Comparison of ENCODE assay signal across 9 mouse cellular contexts in the genomic region with DNA sequence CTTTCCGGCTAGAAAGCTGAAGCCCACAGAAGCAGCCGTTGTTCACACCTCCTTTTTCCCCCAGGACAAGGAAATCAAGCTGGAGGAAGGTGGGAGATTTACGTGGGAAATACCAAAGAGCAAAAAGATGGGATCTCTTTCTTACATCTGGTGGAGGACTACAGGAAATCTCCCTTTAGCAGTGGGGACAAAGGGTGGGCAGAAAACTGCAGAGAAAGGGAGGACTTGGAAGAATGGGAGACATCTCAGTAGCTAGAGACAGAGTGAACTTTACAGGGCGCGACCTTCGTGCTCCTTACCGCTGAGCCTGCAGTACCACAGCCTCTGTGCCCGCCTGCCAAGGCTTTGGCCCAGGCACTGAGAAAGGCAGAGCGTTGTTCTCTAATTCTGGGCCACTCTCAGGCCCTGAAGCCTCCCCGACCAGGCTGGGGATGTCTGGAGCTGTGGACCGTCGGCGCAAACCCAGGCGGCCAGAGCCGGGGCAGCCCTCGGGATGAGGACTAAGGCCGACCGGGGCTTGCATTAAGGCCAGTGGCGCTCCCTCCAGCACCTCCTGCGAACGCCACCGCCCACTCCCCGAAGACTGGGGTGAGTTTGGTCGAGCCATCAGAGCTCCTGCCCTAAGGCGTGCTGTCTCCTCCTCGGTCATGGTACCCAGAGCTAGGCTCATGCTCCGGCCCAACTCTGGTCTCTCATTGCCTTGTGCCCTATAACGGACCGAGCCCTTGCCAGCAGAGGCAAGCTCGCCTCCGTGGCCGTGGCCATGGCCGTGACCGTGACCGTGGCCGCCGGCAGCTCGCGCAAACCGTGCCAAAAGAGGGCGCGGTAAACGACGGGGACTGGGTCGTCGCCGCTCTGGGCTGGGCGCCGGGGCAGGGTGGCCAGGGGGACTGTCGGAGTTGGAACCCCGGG. TPM values are rescaled to one million over a fixed set of nuclear protein-coding genes. Genes with fewer than 3 reads are reported as not detected.
A peak's percentile ranks its signal among the peaks of the same experiment; 100 is the strongest.
DNase-seq lines count a peak whose midpoint lies in the region; ATAC-seq and TF ChIP-seq lines count a peak whose summit lies in the region.
"Had no signal": no experiment of that assay in that cellular context is flagged by ENCODE, and none has a peak within 500 bp of the region (broad histone marks: within the 10 kb centered on the region; RNA-seq: fewer than 3 reads in every experiment).

No protein-coding gene starts in this region.

- peaks cover 62% of the 10 kb centered on the region for H3K4me1 ChIP-seq in heart, embryonic 10.5 days
- peaks cover 41% of the 10 kb centered on the region for H3K4me1 ChIP-seq in E14TG2a.4 (replicated peaks; ENCODE audit: low read depth, low read length)
- H3K4me1 ChIP-seq in forebrain, embryonic 12.5 days: peaks cover 47% of the 10 kb centered on the region
- no peaks in the 10 kb centered on the region for H3K4me1 ChIP-seq in liver, embryonic 14.5 days (replicated peaks; ENCODE audit: control insufficient read depth in 2 of 2, insufficient read depth in 2 of 2, low read length in 1 of 2)

- no peaks in the 10 kb centered on the region for H3K9me3 ChIP-seq in heart, embryonic 10.5 days
- H3K9me3 ChIP-seq in E14TG2a.4 (ENCODE audit: low read length): no peaks in the 10 kb centered on the region
- no peaks in the 10 kb centered on the region for H3K9me3 ChIP-seq in forebrain, embryonic 12.5 days
- no peaks in the 10 kb centered on the region for H3K9me3 ChIP-seq in liver, embryonic 14.5 days (ENCODE audit: control insufficient read depth, low read length)

- peak overlapping the region; percentile 53; the same call in 1 of the 2 replicates for H3K9ac ChIP-seq in forebrain, embryonic 12.5 days
- no peak overlapping the region for H3K9ac ChIP-seq in liver, embryonic 14.5 days (replicated peaks)

- 4% methylated on average over 51 of the region's 51 CpGs for WGBS in heart, embryonic 10.5 days
- 2% methylated on average over 51 of the region's 51 CpGs for whole genome bisulfite sequencing in forebrain, embryonic 12.5 days
- 9% methylated on average over 51 of the region's 51 CpGs for WGBS in liver, embryonic 14.5 days (ENCODE audit: insufficient replicate concordance)

- peak overlapping the region; percentile 74 for H3K4me2 ChIP-seq in forebrain, embryonic 12.5 days
- peak overlapping the region; percentile 57 for H3K4me2 ChIP-seq in liver, embryonic 14.5 days (ENCODE audit: low read depth)

- no peak for TF ChIP-seq CTCF in E14TG2a.4 (conservative IDR thresholded peaks at IDR 0.05; ENCODE audit: low read length)
- TF ChIP-seq CTCF in liver, embryonic 14.5 days (IDR thresholded peaks at IDR 0.05; ENCODE audit: low read depth): no peak

- no peaks in the 10 kb centered on the region for H3K36me3 ChIP-seq in heart, embryonic 10.5 days
- no peaks in the 10 kb centered on the region for H3K36me3 ChIP-seq in E14TG2a.4 (ENCODE audit: insufficient read depth, low read length)
- no peaks in the 10 kb centered on the region for H3K36me3 ChIP-seq in forebrain, embryonic 12.5 days (replicated peaks)
- H3K36me3 ChIP-seq in liver, embryonic 14.5 days (replicated peaks; ENCODE audit: control insufficient read depth, insufficient read depth, low read depth): no peaks in the 10 kb centered on the region

- ATAC-seq in forebrain, embryonic 12.5 days (ENCODE audit: low FRiP score): 0 out of 2 replicates have a peak, but pooled peaks have one; percentile 10
- ATAC-seq in liver, embryonic 14.5 days (ENCODE audit: insufficient read depth): no peak
- no peak for ATAC-seq in megakaryocyte-erythroid progenitor cell, adult 5-6 weeks (replicated peaks; ENCODE audit: low FRiP score, low TSS enrichment, poor library complexity, severe bottlenecking)

- DNase-seq in heart, embryonic 10.5 days (ENCODE audit: low spot score): no peak
- no peak for DNase-seq in heart, postnatal 10 days
- DNase-seq in liver, embryonic 14.5 days (ENCODE audit: low read depth in 3 of 3, low spot score in 3 of 3): no peak
- no peak for DNase-seq in spleen, adult 12 weeks (ENCODE audit: low spot score)
- no peak for DNase-seq in kidney, adult 11 months

- peaks cover 99% of the 10 kb centered on the region for H3K27me3 ChIP-seq in heart, embryonic 10.5 days (ENCODE audit: insufficient read depth, poor library complexity, severe bottlenecking)
- peaks cover 94% of the 10 kb centered on the region for H3K27me3 ChIP-seq in E14TG2a.4 (ENCODE audit: insufficient read depth, low read length)
- peaks cover 95% of the 10 kb centered on the region for H3K27me3 ChIP-seq in forebrain, embryonic 12.5 days
- peaks cover 75% of the 10 kb centered on the region for H3K27me3 ChIP-seq in liver, embryonic 14.5 days (ENCODE audit: control insufficient read depth, insufficient read depth, low read length)

- H3K27ac ChIP-seq in heart, embryonic 10.5 days: peak overlapping the region; percentile 63
- no peak overlapping the region for H3K27ac ChIP-seq in forebrain, embryonic 12.5 days
- no peak overlapping the region for H3K27ac ChIP-seq in liver, embryonic 14.5 days

- peak overlapping the region; percentile 61 for H3K4me3 ChIP-seq in heart, embryonic 10.5 days
- peak overlapping the region; percentile 71 for H3K4me3 ChIP-seq in E14TG2a.4 (replicated peaks; ENCODE audit: low read length)
- peak overlapping the region; percentile 44 for H3K4me3 ChIP-seq in forebrain, embryonic 12.5 days (replicated peaks)
- H3K4me3 ChIP-seq in liver, embryonic 14.5 days (ENCODE audit: insufficient read depth in 1 of 2, low read depth in 2 of 2, low read length in 2 of 2): peak overlapping the region in 1 of 2 experiments; percentile 44; a peak in 2 of 4 replicates

- TF ChIP-seq EP300 in liver, embryonic 14.5 days (IDR thresholded peaks at IDR 0.05; ENCODE audit: low read depth): no peak

- intact Hi-C loops in heart, postnatal 10 days (cut with DNase I): loop anchor here (1.0 kb wide), 1 partner anchor 181 kb away; no protein-coding TSS in a partner anchor

RNA-seq across cellular contexts. Expression of gene Ankrd63, which starts 1.5 kb away (rescaled TPM):
- 0.16 and 0.63 TPM in 2 replicates for polyA plus RNA-seq in heart, embryonic 10.5 days (2016; fragmentation: Nextera tagmentation; extraction: Ambion mirVana)
- 1 to 10 TPM in 1 of 2 experiments, under 1 TPM in 1; 0.64 to 1.7 TPM for total RNA-seq in heart, postnatal 10 days (2021)
- 0.04 and 0.08 TPM in 2 replicates for polyA plus RNA-seq in forebrain, embryonic 12.5 days (2016; fragmentation: Nextera tagmentation; extraction: Ambion mirVana)
- polyA plus RNA-seq in liver, embryonic 14.5 days (2012; rRNA removed): 0.03 and 0.07 TPM in 2 replicates
- 0.03 TPM in 1 of 2 replicates, not detected in the other for polyA plus RNA-seq in liver, embryonic 14.5 days (2014; fragmentation: Nextera tagmentation; extraction: Ambion mirVana)
- total RNA-seq in megakaryocyte-erythroid progenitor cell, adult 5-6 weeks (2014; fragmentation: Nextera tagmentation): not detected in 2 replicates
- 0.15 and 0.19 TPM in 2 replicates for total RNA-seq in megakaryocyte-erythroid progenitor cell, adult 5-6 weeks (2017)
- polyA plus RNA-seq: erythroblast, embryonic 14.5 days had no signal

RNA-seq across cellular contexts. Expression of gene Plcb2, which starts 26.0 kb away (rescaled TPM):
- 1.4 and 1.6 TPM in 2 replicates for polyA plus RNA-seq in heart, embryonic 10.5 days (2016; fragmentation: Nextera tagmentation; extraction: Ambion mirVana)
- 1 to 10 TPM; 1.9 to 2.4 TPM for total RNA-seq in heart, postnatal 10 days (2021)
- 0.19 and 0.36 TPM in 2 replicates for polyA plus RNA-seq in forebrain, embryonic 12.5 days (2016; fragmentation: Nextera tagmentation; extraction: Ambion mirVana)
- 2.6 and 3.1 TPM in 2 replicates for polyA plus RNA-seq in liver, embryonic 14.5 days (2012; rRNA removed)
- polyA plus RNA-seq in liver, embryonic 14.5 days (2014; fragmentation: Nextera tagmentation; extraction: Ambion mirVana): 1.5 and 1.7 TPM in 2 replicates
- 12.9 and 24.3 TPM in 2 replicates for total RNA-seq in megakaryocyte-erythroid progenitor cell, adult 5-6 weeks (2014; fragmentation: Nextera tagmentation)
- total RNA-seq in megakaryocyte-erythroid progenitor cell, adult 5-6 weeks (2017): 6.2 and 16.3 TPM in 2 replicates

RNA-seq across cellular contexts. Expression of gene Pak6, which starts 39.1 kb away (rescaled TPM):
- polyA plus RNA-seq in heart, embryonic 10.5 days (2016; fragmentation: Nextera tagmentation; extraction: Ambion mirVana): 1.7 and 4.1 TPM in 2 replicates
- total RNA-seq in heart, postnatal 10 days (2021): 10 to 100 TPM; 13.5 to 15.3 TPM
- polyA plus RNA-seq in forebrain, embryonic 12.5 days (2016; fragmentation: Nextera tagmentation; extraction: Ambion mirVana): 4.4 and 6.5 TPM in 2 replicates
- polyA plus RNA-seq in liver, embryonic 14.5 days (2012; rRNA removed): 0.48 and 0.60 TPM in 2 replicates
- polyA plus RNA-seq in liver, embryonic 14.5 days (2014; fragmentation: Nextera tagmentation; extraction: Ambion mirVana): 0.17 and 0.68 TPM in 2 replicates
- total RNA-seq in megakaryocyte-erythroid progenitor cell, adult 5-6 weeks (2014; fragmentation: Nextera tagmentation): 0.55 and 0.77 TPM in 2 replicates
- 1.0 and 1.4 TPM in 2 replicates for total RNA-seq in megakaryocyte-erythroid progenitor cell, adult 5-6 weeks (2017)

RNA-seq across cellular contexts. Expression of gene Inafm2, which starts 43.3 kb away (rescaled TPM):
- polyA plus RNA-seq in heart, embryonic 10.5 days (2016; fragmentation: Nextera tagmentation; extraction: Ambion mirVana): 22.6 and 34.8 TPM in 2 replicates
- total RNA-seq in heart, postnatal 10 days (2021): 10 to 100 TPM; 27.4 to 37.4 TPM
- 22.3 and 24.4 TPM in 2 replicates for polyA plus RNA-seq in forebrain, embryonic 12.5 days (2016; fragmentation: Nextera tagmentation; extraction: Ambion mirVana)
- polyA plus RNA-seq in liver, embryonic 14.5 days (2012; rRNA removed): 4.1 and 5.0 TPM in 2 replicates
- 18.3 and 22.8 TPM in 2 replicates for polyA plus RNA-seq in liver, embryonic 14.5 days (2014; fragmentation: Nextera tagmentation; extraction: Ambion mirVana)
- total RNA-seq in megakaryocyte-erythroid progenitor cell, adult 5-6 weeks (2014; fragmentation: Nextera tagmentation): 14.5 and 20.5 TPM in 2 replicates
- 10.1 and 13.9 TPM in 2 replicates for total RNA-seq in megakaryocyte-erythroid progenitor cell, adult 5-6 weeks (2017)
